Mouse (Mus musculus): ENCODE results near the gene Palm. TPM values are rescaled to one million over a fixed set of nuclear protein-coding genes. Genes with fewer than 3 reads are reported as not detected.

Palm gene
- total RNA-seq, 2 experiments from 2014 or later: 11.1 to 22.9 TPM

DNA sequence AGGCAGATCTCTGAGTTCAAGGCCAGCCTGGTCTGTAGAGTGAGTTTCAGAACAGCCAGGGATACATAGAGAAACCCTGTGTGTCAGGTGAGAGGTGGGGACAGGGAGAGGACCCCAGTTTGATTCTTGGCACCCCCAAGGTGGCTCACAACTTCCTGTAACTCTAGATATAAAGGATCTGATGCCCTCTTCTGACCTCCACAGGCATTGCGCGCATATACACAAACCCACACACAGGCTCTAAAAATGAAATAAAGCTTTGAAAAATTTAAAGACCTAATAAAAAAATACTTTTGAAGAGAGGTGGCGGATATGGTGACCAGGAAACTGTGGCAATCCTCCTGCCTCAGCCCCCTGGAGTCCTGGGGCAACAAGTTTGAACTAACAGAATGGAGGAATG, 2.5 kb downstream of the Palm start:
- no peak for DNase-seq (ENCODE audit: low spot score)

DNA sequence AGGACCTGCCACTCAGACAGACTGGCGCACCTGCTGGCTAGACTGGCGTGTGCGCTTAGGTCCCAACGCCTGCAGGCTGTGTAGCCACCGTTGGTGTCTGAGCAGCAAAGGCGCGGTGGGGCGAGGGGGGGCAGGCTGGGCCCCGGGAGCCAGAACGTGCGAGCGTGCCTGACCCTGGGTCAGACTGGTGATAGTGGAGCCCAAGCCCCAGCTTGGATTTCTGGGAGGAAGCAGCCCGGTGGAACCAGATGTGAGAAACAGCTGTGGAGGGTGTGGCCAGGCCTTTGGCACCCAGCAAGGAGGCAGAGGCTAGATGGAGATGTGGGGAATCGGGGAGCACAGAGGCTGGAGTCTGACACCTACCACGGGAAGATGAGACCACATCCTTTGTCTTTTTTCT, 4.0 kb downstream of the Palm start:
- DNase-seq (ENCODE audit: low spot score): peak; percentile 67

DNA sequence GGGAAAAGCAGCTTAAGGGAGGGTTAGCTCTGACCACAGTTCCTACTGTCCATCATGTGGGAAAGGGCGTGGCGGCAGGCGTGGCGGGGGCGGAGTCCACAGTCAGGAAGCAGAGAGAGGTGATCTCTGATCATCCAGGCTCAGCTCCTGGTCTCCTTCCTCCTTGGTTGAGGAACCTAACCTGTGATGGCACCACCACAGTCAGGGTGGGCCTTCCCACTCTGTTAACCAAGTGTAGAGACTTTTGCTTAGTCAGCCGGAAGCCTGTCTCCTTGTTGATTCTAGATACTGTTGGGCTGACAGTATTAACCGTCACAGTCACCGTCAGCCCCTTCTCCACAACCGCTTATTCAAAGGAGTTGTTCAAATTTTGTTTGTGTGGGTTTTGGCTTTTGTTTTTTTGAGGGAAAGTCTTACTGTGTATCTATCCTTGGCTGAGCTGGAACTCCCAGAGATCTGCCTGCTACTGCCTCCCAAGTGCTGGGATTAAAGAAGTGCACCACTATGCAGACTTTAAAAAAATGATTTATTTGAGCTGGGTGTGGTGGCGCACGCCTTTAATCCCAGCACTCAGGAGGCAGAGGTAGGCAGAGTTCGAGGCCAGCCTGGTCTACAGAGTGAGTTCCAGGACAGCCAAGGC, 5.0 kb downstream of the Palm start:
- no peak for DNase-seq (ENCODE audit: low spot score)

DNA sequence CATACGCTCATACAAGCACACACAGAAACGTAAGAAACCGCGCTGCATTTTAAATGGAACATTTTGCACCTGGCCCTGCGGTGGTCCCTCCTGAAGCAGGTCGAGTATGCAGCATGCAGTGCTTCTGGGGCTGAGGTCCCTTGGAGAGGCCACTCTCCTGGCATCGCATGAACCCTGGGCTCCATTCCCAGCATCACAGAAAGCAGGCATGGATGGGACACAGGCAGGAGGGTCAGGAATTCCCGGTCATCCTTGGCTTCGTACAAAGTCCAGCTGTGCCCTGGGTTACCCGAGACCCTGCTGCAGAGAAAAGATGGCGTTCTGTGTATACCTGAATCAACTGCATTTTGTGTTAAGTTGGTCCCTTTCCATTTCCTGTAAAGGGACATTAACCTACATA, 7.1 kb downstream of the Palm start:
- DNase-seq (ENCODE audit: low spot score): no peak

DNA sequence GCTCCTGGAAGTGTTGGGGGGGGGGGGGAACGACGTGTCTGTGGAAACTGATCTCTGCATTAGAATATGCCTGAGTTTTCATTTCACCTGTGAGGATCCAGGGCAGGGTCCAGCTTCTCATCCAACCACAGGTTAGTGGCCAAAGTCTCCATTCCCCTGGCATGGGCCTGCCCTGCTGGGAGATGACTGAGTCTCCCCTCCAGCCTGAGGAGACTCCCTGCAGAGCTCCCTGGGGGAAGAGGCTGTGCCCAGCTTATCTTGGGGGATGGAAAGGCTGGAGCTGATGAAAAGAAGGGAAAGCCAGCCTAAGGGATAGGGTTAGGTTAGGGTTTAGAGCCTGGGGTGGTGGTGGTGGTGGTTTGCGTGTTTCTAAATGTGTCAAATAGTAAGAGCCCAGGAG, 8.5 kb downstream of the Palm start:
- DNase-seq (ENCODE audit: low spot score): no peak

DNA sequence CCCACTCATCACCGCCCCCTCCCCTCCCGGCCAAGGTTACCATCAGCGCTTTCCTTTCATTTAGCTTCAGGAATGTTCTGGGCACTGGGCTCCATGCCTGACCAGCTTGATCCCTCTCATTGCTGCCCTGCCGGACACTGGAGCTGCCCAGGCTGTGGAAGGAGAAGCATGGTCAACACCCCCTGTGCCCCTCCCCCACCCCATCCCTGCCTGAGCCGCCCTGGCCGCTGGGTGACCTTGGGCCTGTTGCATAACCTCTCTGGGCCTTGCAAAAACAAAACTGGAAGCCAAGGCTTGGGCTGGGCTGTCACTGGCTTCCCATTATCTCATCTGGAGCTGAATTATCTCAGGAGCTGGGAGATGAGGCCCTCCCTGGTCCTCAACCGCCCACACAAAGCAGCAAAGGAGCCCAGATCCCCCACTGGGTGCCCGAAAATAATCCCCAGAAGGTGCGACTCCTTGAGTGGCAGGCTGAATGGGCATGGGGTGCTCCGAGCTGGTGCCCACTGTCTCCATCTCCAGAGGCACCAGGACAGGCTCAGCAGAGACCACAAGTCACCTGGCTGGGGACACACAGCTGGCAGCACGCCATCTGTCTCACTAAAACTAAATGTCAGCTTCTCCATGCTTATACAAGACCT, 9.1 kb downstream of the Palm start:
- DNase-seq (ENCODE audit: low spot score): peak; percentile 61

DNA sequence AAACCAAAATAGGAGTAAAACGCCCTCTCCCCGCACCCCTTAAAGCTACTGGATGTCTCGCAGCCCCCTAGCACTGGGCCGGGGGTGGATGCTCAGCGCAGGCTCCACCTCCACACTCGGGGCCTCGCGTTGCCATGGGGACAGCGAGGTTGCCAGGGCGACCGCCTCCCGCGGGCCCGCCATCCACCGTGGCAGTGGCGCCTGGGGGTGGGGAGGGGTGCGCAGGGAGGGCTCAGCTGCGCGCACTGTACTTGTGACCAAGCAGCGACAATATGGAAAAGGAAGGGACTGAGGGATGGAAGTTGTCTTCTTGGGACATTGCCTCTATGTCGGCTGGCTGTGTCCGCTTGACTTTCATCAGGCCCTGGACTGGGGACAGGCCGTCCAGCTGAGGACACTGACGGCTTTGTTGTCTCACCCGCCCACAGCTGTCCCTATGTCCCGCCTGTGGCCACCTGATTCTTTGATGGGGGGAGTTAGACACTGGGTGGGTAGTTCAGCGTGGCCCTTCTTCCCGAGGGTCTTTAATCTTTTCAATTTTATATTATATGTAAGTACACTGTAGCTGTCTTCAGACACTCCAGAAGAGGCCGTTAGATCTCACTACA, 10.4 kb downstream of the Palm start:
- no peak for DNase-seq (ENCODE audit: low spot score)

DNA sequence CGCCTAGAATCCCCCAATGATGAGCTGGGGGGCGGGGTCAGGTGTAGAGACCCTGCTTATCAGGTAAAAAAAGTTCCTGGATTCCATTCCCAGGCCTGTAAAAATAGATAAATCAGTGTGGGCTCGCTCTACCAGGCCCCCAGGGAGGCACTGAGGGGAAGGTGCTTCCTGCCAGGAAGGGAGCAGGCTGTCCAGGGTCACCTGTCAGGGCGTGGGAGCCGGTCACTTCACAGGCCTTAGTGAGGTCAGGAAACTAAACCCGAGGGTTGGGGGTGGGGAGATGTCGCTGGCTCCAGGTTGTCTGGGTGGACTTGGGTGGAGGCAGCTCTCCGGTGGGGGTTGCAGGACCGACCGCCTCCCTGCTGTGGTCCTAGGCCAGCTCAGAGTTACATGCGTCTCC, 12.3 kb downstream of the Palm start:
- DNase-seq (ENCODE audit: low spot score): no peak

DNA sequence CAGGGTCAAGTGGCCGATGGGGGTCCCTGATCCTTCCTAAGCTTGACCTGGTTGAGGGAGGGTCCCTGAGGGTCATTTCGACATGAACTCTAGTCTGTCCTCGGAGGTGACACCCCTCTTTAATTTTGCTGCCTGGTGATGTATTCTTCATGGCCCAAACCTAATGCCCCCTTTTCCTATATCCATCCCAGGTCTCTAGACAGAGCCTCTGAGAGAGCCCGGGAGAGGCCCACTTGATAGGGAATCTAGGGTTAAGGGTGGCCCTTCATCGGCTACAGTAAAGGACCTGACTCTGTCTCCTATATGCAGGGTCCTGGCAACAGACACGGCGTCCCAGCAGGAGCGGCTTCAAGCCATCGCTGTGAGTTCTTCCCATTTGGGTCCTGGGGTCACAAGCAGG, 13.0 kb downstream of the Palm start:
- DNase-seq (ENCODE audit: low spot score): no peak

DNA sequence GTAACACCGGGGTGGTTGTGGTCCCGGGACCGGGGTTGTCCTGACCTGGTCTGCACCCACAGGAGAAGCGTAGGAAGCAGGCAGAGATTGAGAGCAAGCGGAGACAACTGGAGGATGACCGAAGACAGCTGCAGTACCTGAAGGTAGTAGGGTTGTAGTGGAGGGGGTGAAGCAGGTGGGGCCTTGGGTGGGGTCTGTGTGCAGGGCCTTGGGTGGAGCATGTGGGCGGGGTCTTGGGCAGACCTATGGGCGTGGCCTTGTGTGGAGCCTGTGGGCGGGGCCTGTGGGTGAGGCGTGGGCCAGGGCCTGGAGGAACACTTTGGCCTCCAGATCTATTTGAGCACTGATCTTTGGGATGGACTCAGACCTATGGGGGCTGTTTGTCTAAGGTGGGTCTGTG, 13.6 kb downstream of the Palm start:
- peak; percentile 30 for DNase-seq (ENCODE audit: low spot score)

DNA sequence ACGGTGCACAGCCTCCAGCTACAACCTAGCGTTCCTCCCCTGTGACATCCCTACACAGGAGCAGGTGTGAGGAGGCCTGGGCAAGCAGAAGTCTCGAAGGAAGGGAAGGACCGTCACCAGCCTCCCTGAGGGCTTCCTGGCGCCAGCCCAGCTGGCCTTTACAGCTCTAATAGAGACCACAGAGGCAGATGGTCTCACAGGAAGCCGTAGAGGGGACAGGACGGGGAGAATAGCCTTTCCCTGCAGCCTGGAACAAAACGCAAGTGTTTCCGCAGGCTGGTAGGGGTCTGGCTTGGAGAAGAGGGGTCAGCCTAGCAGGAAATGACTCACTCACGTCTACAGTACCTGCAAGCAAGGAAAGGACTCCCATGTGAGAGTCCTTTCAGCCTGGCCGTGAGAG, 14.5 kb downstream of the Palm start:
- DNase-seq (ENCODE audit: low spot score): peak; percentile 32

DNA sequence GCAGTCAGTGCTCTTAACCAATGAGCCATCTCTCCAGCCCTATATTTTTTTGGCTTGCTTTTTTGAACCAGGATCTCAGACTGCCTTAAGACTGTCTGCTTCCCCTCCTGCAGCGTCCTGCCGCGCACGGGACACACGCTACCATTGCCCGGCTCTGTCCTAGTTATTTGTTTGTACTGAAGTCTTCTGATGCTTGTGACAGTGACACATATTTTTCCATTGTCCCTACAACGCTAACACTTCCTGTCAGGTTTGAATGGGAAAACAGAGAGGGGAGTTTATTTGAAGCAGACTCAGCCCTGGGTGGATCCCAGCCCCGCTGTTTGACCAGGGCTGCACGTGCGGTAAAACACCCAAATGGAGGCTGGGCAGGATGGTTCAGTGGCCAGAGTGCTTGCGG, 15.4 kb downstream of the Palm start:
- DNase-seq (ENCODE audit: low spot score): no peak

DNA sequence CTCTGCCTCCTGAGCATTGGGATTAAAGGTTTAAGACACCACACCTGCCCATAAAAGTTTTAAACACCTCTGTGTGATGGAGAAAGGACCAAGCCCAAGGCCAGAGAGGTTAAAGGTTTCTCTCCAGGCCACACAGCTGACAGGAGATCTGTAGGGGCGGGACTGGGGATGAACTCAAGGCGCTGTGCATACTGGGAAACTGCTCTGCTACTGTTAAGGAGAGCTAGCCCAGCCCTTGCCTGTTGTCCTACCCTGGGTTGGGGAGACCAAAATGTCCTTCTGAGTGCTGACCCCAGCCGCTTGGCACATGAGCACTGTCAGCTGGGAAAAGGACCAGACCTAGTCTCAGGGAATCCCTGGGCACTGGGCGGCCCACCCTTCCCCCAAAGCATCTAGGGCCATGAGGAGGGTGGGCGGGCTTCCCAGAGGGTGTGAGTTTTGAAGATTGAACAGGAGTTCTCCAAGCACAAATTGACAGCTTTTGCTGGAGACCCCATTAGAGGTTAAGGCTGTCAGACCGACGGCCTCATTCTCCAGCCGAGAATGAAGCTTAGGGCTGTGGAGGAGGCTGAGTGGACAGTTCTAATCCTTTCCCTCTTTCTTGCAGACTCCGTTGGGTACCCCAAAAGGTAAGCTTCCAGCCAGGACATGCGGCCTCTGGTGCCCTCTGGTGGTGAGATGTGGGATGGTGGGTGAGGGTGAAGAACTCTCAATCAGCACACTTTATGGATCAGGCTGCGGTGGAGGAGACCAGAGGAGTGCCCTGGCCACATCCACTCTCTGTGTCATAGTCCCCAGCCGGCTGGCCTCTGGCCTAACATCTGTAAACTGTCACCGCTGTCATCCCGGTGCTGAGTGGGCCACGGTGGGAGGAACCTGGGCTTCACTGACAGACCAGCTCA, 18.6 kb downstream of the Palm start:
- peak; percentile 78 for DNase-seq (ENCODE audit: low spot score)

DNA sequence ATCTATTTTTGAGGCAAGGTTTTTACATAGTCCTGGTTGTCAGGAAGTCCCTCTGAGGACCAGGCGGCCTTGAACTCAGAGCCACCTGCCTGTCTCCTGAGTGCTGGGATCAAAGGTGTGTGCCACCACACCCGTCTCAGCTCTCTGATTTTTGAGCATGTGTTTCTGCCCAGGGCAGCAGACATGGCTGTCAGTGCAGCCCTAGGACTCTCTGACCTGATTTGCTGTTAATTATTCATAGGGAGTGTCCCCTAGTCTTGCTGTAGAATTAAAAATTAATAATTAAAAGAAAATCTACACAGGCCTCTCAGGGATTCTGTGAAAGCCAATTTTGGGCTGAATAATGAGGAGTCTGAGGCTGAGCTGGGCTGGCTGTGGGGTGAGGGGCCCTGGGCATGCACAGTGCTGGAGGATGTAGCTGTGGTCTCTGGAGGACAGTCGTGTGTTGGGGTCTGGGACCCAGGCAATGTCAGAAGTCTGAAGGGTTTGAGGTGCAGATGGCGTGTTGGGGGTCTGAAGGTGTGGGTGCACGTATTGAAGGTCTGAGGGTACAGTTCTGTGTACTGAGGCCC, 21.0 kb downstream of the Palm start:
- no peak for DNase-seq (ENCODE audit: low spot score)

DNA sequence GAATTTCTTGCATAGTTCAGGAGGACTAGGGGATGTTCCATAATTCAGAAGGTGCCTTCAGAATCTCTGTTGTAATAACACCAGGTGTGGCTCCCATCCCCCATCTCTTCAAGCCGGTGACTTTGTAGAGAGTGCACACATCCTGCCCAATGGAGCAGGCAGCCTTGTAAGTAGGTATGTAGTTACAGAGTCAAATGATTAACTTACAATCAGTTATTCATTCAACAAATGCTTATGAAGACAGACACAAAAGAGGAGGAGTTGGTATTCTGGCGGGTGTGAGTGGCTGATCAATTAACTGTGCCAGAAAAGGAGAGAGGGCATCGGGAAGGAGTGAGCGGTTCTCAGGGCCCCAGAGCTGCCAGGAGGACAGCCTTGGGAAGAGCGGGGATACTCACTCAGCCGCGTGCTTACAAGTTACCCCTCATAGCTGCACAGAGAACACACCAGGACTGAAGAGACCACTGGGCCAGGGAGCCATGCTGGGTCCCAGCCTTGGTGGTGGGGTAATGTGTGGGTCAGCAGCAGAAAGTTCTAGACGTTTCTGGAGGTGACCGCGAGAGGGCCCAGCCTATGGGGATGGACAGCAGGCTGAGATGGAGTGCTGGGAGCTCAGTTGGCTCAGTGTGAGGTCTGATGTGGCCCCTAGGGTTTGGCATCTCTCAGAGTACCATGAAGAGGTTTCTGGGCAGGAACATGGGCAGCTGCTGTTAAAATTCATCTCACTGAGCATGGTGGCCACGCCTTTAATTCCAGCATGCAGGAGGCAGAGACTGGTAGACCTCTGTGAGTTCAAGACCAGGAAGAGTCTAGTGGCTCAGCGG, 22.5 kb downstream of the Palm start:
- DNase-seq (ENCODE audit: low spot score): no peak

DNA sequence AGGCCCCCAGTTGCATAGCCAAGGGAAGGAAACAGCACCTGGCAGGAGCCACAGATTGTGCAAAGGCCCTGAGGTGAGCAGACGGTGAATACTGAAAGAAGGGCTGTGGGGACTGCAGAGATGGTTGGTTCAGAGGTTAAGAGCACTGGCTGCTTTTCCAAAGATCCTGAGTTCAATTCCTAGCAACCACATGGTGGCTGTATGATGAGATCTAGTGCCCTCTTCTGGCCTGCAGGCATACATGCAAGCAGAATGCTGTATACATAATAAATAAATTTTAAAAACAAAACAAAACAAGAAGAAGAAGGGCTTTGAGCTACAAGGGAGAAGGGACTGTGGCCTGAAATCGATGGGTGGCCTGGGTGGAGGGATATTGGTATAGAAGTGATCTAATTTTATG, 23.7 kb downstream of the Palm start:
- no peak for DNase-seq (ENCODE audit: low spot score)

DNA sequence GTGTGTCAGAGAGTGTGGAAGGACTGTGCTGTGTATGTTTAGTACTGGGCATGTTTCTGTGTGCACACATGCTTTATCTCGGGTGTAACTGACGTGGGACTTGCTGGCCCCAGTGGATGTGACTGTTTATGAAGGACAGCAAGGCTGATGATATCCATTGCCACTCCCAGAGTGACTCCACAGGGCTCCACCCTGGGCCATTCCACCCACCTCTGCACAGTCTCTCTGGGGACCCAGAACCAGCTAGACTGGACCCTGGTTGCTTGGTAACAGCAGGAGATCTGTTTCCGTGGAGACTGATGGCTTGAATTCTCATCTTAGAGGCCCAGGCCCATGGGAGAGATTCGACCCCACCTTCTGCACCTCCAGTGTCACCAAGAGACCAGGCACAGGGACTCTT, 24.9 kb downstream of the Palm start:
- DNase-seq (ENCODE audit: low spot score): no peak

DNA sequence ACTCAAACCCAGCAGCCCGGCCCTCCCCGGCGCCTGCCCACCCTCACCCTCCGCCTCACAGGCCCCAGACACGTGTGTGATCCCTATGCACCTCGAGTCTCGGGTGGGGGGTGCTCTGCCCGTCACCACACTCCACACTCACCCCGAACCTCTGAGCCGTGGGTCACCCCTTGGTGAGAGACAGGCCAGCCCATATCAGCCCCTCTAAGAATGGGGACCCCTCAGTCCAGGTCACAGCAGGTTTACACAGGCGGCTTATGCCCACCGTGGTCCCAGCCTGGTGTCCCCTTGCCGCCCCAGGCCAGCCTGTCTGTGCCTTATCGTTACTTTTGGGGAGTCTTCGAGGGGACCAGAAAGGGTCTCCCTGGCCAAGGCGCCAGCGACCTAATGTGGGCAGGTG, 26.2 kb downstream of the Palm start:
- DNase-seq (ENCODE audit: low spot score): no peak

DNA sequence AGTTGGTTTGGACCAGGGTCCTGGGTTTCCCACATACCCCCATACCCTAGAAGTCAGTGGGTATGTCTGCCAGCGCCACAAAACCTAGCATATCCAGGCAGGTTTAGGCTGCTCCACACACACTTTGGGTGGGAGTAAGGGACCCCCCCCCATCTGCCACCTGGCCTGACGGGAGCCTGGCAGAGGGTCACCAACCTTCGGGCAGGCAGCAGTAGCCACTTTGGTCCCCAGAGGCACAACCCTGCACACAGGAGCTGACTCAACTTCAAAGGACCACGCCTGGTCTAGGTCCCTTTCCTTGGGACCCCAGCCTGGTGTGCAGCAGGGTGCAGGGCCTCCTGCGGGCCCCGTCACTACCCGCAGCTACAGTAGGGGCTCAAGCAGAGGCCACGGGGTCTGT, 26.9 kb downstream of the Palm start:
- no peak for DNase-seq (ENCODE audit: low spot score)

DNA sequence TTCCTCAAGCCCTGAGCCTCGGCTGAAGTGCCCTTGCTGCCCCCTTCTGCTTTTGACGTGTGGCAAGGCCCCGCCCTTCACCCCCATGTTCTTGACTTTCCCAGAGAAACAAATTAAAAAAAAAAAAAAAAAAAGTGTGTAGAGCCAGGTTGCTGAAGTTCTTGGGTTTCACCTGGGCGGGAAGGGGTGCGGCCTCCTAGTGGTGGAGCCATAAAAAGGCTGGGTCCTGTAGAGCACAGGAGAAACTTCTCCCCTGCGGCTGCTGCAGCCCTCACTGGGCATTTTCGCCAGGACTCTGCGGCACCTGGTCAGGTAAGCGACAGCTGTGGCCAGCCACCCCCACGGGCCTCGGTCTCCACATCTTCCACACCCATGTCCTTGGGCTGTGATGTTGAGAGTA, 27.4 kb downstream of the Palm start, which contains the start of gene Misp:
Gene Misp, plus strand, starts transcription at position 208 of the 400 bp plus-strand sequence.
- DNase-seq (ENCODE audit: low spot score): no peak

DNA sequence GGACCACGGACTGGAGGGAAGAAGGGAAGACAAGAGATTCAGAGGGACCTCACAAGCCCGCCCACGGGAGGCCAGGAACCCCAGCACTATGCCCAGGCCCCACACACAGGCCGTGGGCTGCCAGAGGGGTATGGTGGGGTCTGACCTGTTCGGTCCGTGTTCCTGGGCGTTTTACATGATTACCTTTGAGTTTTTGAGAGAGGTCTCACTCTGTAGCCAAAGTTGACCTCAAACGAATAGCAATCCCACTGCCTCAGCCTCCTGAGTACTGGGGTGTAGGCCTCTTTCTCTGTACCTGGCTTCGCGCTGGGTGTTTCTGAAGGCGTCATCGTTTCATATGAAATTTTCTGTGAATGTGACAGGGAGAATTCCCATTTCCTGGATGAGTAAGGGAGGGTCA, 28.4 kb downstream of the Palm start:
- no peak for DNase-seq (ENCODE audit: low spot score)

Measured in gastrocnemius, adult 18-20 months (tissue).